Mouse (Mus musculus): ENCODE measurements around the gene Tmem163. TPM values are rescaled to one million over a fixed set of nuclear protein-coding genes. Genes with fewer than 3 reads are reported as not detected.

The Tmem163 gene
- total and polyA plus RNA-seq, 3 experiments = 4.5 to 10.0 (median 8.1) TPM

- H3K9ac ChIP-seq (ENCODE audit: insufficient read depth, low read depth) = 0 out of 2 replicates have a peak overlapping the region, but pooled peaks have one; percentile 10
- dilution Hi-C loops (cut with MboI; ENCODE audit: extremely low pct_ligation_motif_present, extremely low pct_unique_long_range_greater_than_20kb, low sequenced_read_pairs) = no loop called here
Measured at GRCm38 (mm10) chr1:127676116-127676515, 3.2 kb downstream of the Tmem163 start.

GRCm38 (mm10) chr1:127675253-127675652 lies 4.1 kb downstream of the Tmem163 start:
- no peak overlapping the region for H3K27ac ChIP-seq (ENCODE audit: insufficient read depth, low read depth)
- H3K79me2 ChIP-seq (replicated peaks; ENCODE audit: control insufficient read depth, extremely low read depth, insufficient read depth, poor library complexity, severe bottlenecking) = no peaks in the 10 kb centered on the region; the same call in 1 of the 2 replicates
- H3K27me3 ChIP-seq (replicated peaks) = peaks cover 5% of the 10 kb centered on the region
- TF ChIP-seq CHD2 (IDR thresholded peaks at IDR 0.05; ENCODE audit: low read length) = peak; percentile 53; the same call in 1 of the 2 replicates
- TF ChIP-seq POLR2A (IDR thresholded peaks at IDR 0.05; ENCODE audit: low read depth, low read length) = no peak
- no peak for TF ChIP-seq E2F4 (IDR thresholded peaks at IDR 0.05; ENCODE audit: insufficient replicate concordance, low read depth, low read length)
- H3K9ac ChIP-seq (ENCODE audit: insufficient read depth, low read depth) = no peak overlapping the region
- dilution Hi-C loops (cut with MboI; ENCODE audit: extremely low pct_ligation_motif_present, extremely low pct_unique_long_range_greater_than_20kb, low sequenced_read_pairs) = no loop called here
- H3K4me3 ChIP-seq (replicated peaks in 1 of 3; ENCODE audit: low read depth in 2 of 3, low read length in 2 of 3, poor library complexity in 1 of 3) = peak overlapping the region in 1 of 3 experiments; percentile 77
- DNase-seq (ENCODE audit: extremely low read depth) = no peak
- H3K4me2 ChIP-seq (ENCODE audit: insufficient read depth, low read depth, poor library complexity, severe bottlenecking) = no peak overlapping the region
- peaks cover 13 to 61% of the 10 kb centered on the region in 2 experiments for H3K4me1 ChIP-seq (ENCODE audit: control insufficient read depth in 1 of 2, insufficient read depth in 2 of 2)
- in situ Hi-C loops (cut with MboI; ENCODE audit: low pct_ligation_motif_present, low pct_unique_long_range_greater_than_20kb, low sequenced_read_pairs) = loop anchor here (5.0 to 25.0 kb wide), 2 partner anchors 173 to 463 kb away; partner anchors contain the start of gene Mgat5
- peaks cover 3% of the 10 kb centered on the region for H3K9me3 ChIP-seq (replicated peaks; ENCODE audit: low read length)
- H3K36me3 ChIP-seq (replicated peaks in 1 of 2; ENCODE audit: control insufficient read depth in 1 of 2, insufficient read depth in 1 of 2, low read length in 1 of 2) = peaks cover 0 to 24% of the 10 kb centered on the region in 2 experiments

More at GRCm38 (mm10) chr1:127676116-127676515, 3.2 kb downstream of the Tmem163 start:
- H3K79me2 ChIP-seq (replicated peaks; ENCODE audit: control insufficient read depth, extremely low read depth, insufficient read depth, poor library complexity, severe bottlenecking) = no peaks in the 10 kb centered on the region; the same call in 1 of the 2 replicates
- TF ChIP-seq USF1 (IDR thresholded peaks at IDR 0.05; ENCODE audit: low read depth, low read length) (no peak), MAFK (IDR thresholded peaks at IDR 0.05; ENCODE audit: insufficient replicate concordance, low read length) (no peak), MAX (IDR thresholded peaks at IDR 0.05; ENCODE audit: low read length) (no peak), MAZ (IDR thresholded peaks at IDR 0.05; ENCODE audit: low read depth, low read length) (no peak), USF2 (conservative IDR thresholded peaks at IDR 0.05; ENCODE audit: low read depth, low read length) (no peak), CTCF (conservative IDR thresholded peaks at IDR 0.05 in 1 of 2, IDR thresholded peaks at IDR 0.05 in 1 of 2; ENCODE audit: low read depth in 2 of 2, low read length in 2 of 2) (no peak), UBTF (IDR thresholded peaks at IDR 0.05; ENCODE audit: low read depth, low read length) (no peak), HCFC1 (IDR thresholded peaks at IDR 0.05; ENCODE audit: low read depth, low read length) (no peak), TBP (conservative IDR thresholded peaks at IDR 0.05; ENCODE audit: low read depth, low read length) (no peak), ELF1 (IDR thresholded peaks at IDR 0.05; ENCODE audit: low read depth, low read length) (no peak), ZKSCAN1 (IDR thresholded peaks at IDR 0.05; ENCODE audit: borderline replicate concordance, low read depth, low read length) (no peak), GABPA (IDR thresholded peaks at IDR 0.05; ENCODE audit: insufficient replicate concordance, low read depth, low read length) (no peak), IRF4 (IDR thresholded peaks at IDR 0.05; ENCODE audit: low read depth, low read length) (no peak), SMC3 (IDR thresholded peaks at IDR 0.05; ENCODE audit: low read depth, low read length) (no peak), ZMIZ1 (IDR thresholded peaks at IDR 0.05; ENCODE audit: low read depth, low read length) (no peak), KAT2A (IDR thresholded peaks at IDR 0.05; ENCODE audit: insufficient replicate concordance, low read length) (no peak), ZC3H11A (IDR thresholded peaks at IDR 0.05; ENCODE audit: low read depth, low read length) (no peak)
- H3K4me2 ChIP-seq (ENCODE audit: insufficient read depth, low read depth, poor library complexity, severe bottlenecking) = peak overlapping the region; percentile 69
- H3K27ac ChIP-seq (ENCODE audit: insufficient read depth, low read depth) = no peak overlapping the region
- DNase-seq (ENCODE audit: extremely low read depth) = no peak
- H3K27me3 ChIP-seq (replicated peaks) = peaks cover 5% of the 10 kb centered on the region
- in situ Hi-C loops (cut with MboI; ENCODE audit: low pct_ligation_motif_present, low pct_unique_long_range_greater_than_20kb, low sequenced_read_pairs) = loop anchor here (5.0 to 25.0 kb wide), 2 partner anchors 174 to 464 kb away; partner anchors contain the start of gene Mgat5
- peaks cover 13 to 60% of the 10 kb centered on the region in 2 experiments for H3K4me1 ChIP-seq (ENCODE audit: control insufficient read depth in 1 of 2, insufficient read depth in 2 of 2)
- H3K36me3 ChIP-seq (replicated peaks in 1 of 2; ENCODE audit: control insufficient read depth in 1 of 2, insufficient read depth in 1 of 2, low read length in 1 of 2) = peaks cover 0 to 15% of the 10 kb centered on the region in 2 experiments
- peaks cover 3% of the 10 kb centered on the region for H3K9me3 ChIP-seq (replicated peaks; ENCODE audit: low read length)
- H3K4me3 ChIP-seq (replicated peaks in 1 of 3; ENCODE audit: low read depth in 2 of 3, low read length in 2 of 3, poor library complexity in 1 of 3) = peak overlapping the region; percentile 73 to 80 (median 77)
